8 mouse cellular contexts compared by ENCODE assay signal in genomic region chr9:95750037-95750511, GRCm38 (mm10). TPM values are rescaled to one million over a fixed set of nuclear protein-coding genes. Genes with fewer than 3 reads are reported as not detected.
DNase-seq lines count a peak whose midpoint lies in the region; ATAC-seq and TF ChIP-seq lines count a peak whose summit lies in the region.

TSS of gene Trpc1 (minus strand) at chr9:95750375.

- TF ChIP-seq CTCF in left cerebral cortex, adult 2 months (IDR thresholded peaks at IDR 0.05) = no peak; the same call in 1 of the 2 replicates

- peak within 1 kb of the TSS; percentile 84 for H3K4me3 ChIP-seq in hindbrain, embryonic 15.5 days
- peak within 1 kb of the TSS; percentile 83 for H3K4me3 ChIP-seq in left cerebral cortex, adult 2 months

- peak within 1 kb of the TSS; percentile 94 for H3K9ac ChIP-seq in hindbrain, embryonic 15.5 days

- no peaks in the 10 kb centered on the region for H3K36me3 ChIP-seq in hindbrain, embryonic 15.5 days

- peak; percentile 94 for DNase-seq in ZHBTc4 (ENCODE audit: low read depth, low spot score)
- DNase-seq in cerebellum, postnatal 36 days = peak; percentile 80 to 85
- DNase-seq in frontal cortex, postnatal 36 days (ENCODE audit: low spot score in 2 of 2) = peak; percentile 78 to 79
- DNase-seq in left cerebral cortex, adult 2 months (ENCODE audit: extremely low spot score in 1 of 2, low spot score in 2 of 2) = peak; percentile 84
- DNase-seq in right cerebral cortex, adult 2 months (ENCODE audit: low spot score in 2 of 2) = peak; percentile 78 to 79
- peak; percentile 74 for DNase-seq in urinary bladder, postnatal 14 days (ENCODE audit: low spot score)

- intact Hi-C loops in left cerebral cortex, adult 2 months (cut with DNase I) = no loop called here

- H3K4me2 ChIP-seq in hindbrain, embryonic 15.5 days = peak within 1 kb of the TSS; percentile 83

- H3K27me3 ChIP-seq in hindbrain, embryonic 15.5 days = no peaks in the 10 kb centered on the region

- no peaks in the 10 kb centered on the region for H3K9me3 ChIP-seq in hindbrain, embryonic 15.5 days

- ATAC-seq in hindbrain, embryonic 15.5 days (ENCODE audit: low FRiP score, low read depth) = peak; percentile 99
- peak; percentile 92 for ATAC-seq in megakaryocyte, adult 5-6 weeks (ENCODE audit: poor library complexity, severe bottlenecking)

- WGBS in hindbrain, embryonic 15.5 days = 0% methylated on average over 56 of the region's 56 CpGs

- peaks cover 27% of the 10 kb centered on the region for H3K4me1 ChIP-seq in hindbrain, embryonic 15.5 days (replicated peaks)

- peak within 1 kb of the TSS; percentile 73 for H3K27ac ChIP-seq in hindbrain, embryonic 15.5 days (replicated peaks)
- H3K27ac ChIP-seq in left cerebral cortex, adult 2 months = peak within 1 kb of the TSS; percentile 92

RNA-seq across cellular contexts. Expression of gene Trpc1, which starts in this region (rescaled TPM):
- polyA plus RNA-seq in hindbrain, embryonic 15.5 days (2015; fragmentation: Nextera tagmentation; extraction: Ambion mirVana) = 7.3 and 9.3 TPM in 2 replicates
- total RNA-seq in left cerebral cortex, adult 2 months (2021) = 10 to 100 TPM; 44.6 to 50.8 TPM
- 0.66 TPM in 1 of 2 replicates, not detected in the other for total RNA-seq in megakaryocyte, adult 5-6 weeks (2015)
- 0.12 TPM in 1 of 2 replicates, not detected in the other for total RNA-seq in megakaryocyte, adult 5-6 weeks (2017)

Comparison
In these comparisons a context has a peak if more than half of its experiments do, and no peak if none do; other contexts are left out.
1. Peak in every context shown above with its lines: DNase-seq, ATAC-seq, H3K4me3 ChIP-seq and H3K27ac ChIP-seq.
2. RNA of gene Trpc1 (total RNA-seq): 44.6 to 50.8 TPM in left cerebral cortex, adult 2 months; 0.12 to 0.66 TPM in megakaryocyte, adult 5-6 weeks; every median in the first group is over 10 times any median in the second.
3. Peak in ATAC-seq in megakaryocyte, adult 5-6 weeks; RNA of the gene not detected or under 1 TPM.